Comparison of ENCODE assay signal across 12 mouse cellular contexts in genomic region chr2:180214352-180214978, GRCm38 (mm10). TPM values are rescaled to one million over a fixed set of nuclear protein-coding genes. Genes with fewer than 3 reads are reported as not detected.
A peak's percentile ranks its signal among the peaks of the same experiment; 100 is the strongest.
DNase-seq lines count a peak whose midpoint lies in the region; ATAC-seq and TF ChIP-seq lines count a peak whose summit lies in the region.
"Had no signal": no experiment of that assay in that cellular context is flagged by ENCODE, and none has a peak within 500 bp of the region (broad histone marks: within the 10 kb centered on the region; RNA-seq: fewer than 3 reads in every experiment).

No protein-coding gene starts in this region.

- intact Hi-C loops in heart, adult 2 months (cut with DNase I): no loop called here
- intact Hi-C loops in heart, postnatal 25 days (cut with DNase I): no loop called here

- H3K79me2 ChIP-seq in heart, adult 2 months (replicated peaks; ENCODE audit: control insufficient read depth, insufficient read depth, low read length): peaks cover 2% of the 10 kb centered on the region; the same call in 1 of the 2 replicates

- peaks cover 41% of the 10 kb centered on the region for H3K4me1 ChIP-seq in heart, adult 2 months (ENCODE audit: control insufficient read depth, insufficient read depth, low read length)
- H3K4me1 ChIP-seq in limb, embryonic 10.5 days: peaks cover 46% of the 10 kb centered on the region
- H3K4me1 ChIP-seq in neural tube, embryonic 15.5 days: peaks cover 18% of the 10 kb centered on the region; the same call in 1 of the 2 replicates
- H3K4me1 ChIP-seq: midbrain, embryonic 15.5 days had no signal

- H3K4me3 ChIP-seq in heart, adult 2 months: no peak overlapping the region
- H3K4me3 ChIP-seq in limb, embryonic 10.5 days: no peak overlapping the region
- no peak overlapping the region for H3K4me3 ChIP-seq in neural tube, embryonic 15.5 days (replicated peaks)
- H3K4me3 ChIP-seq: embryonic facial prominence, embryonic 12.5 days; midbrain, embryonic 15.5 days had no signal

- H3K27me3 ChIP-seq in heart, adult 2 months (ENCODE audit: control insufficient read depth, insufficient read depth, low read length): no peaks in the 10 kb centered on the region
- H3K27me3 ChIP-seq in limb, embryonic 10.5 days (ENCODE audit: low read depth, poor library complexity, severe bottlenecking): no peaks in the 10 kb centered on the region
- no peaks in the 10 kb centered on the region for H3K27me3 ChIP-seq in neural tube, embryonic 15.5 days (replicated peaks)
- H3K27me3 ChIP-seq: embryonic facial prominence, embryonic 12.5 days; midbrain, embryonic 15.5 days had no signal

- H3K27ac ChIP-seq in heart, adult 2 months: peak overlapping the region; percentile 72
- H3K27ac ChIP-seq in limb, embryonic 10.5 days: peak overlapping the region; percentile 38
- no peak overlapping the region for H3K27ac ChIP-seq in neural tube, embryonic 15.5 days (replicated peaks)
- H3K27ac ChIP-seq: embryonic facial prominence, embryonic 12.5 days; midbrain, embryonic 15.5 days had no signal

- no peaks in the 10 kb centered on the region for H3K9me3 ChIP-seq in limb, embryonic 10.5 days (replicated peaks)
- no peaks in the 10 kb centered on the region for H3K9me3 ChIP-seq in neural tube, embryonic 15.5 days (replicated peaks)
- H3K9me3 ChIP-seq: embryonic facial prominence, embryonic 12.5 days; midbrain, embryonic 15.5 days had no signal

- no peak for ATAC-seq in neural tube, embryonic 15.5 days (ENCODE audit: low FRiP score)
- ATAC-seq: CD4-positive, CD25-positive, alpha-beta regulatory T cell, adult 4 months; midbrain, embryonic 15.5 days had no signal

- H3K36me3 ChIP-seq in heart, adult 2 months (ENCODE audit: control insufficient read depth, insufficient read depth, low read length): peaks cover 9% of the 10 kb centered on the region; the same call in 1 of the 2 replicates
- no peaks in the 10 kb centered on the region for H3K36me3 ChIP-seq in limb, embryonic 10.5 days
- H3K36me3 ChIP-seq in neural tube, embryonic 15.5 days: no peaks in the 10 kb centered on the region
- H3K36me3 ChIP-seq: embryonic facial prominence, embryonic 12.5 days; midbrain, embryonic 15.5 days had no signal

- H3K4me2 ChIP-seq in neural tube, embryonic 15.5 days: no peak overlapping the region
- H3K4me2 ChIP-seq: embryonic facial prominence, embryonic 12.5 days; midbrain, embryonic 15.5 days had no signal

- no peak for TF ChIP-seq CTCF in heart, adult 2 months (IDR thresholded peaks at IDR 0.05)

- peak overlapping the region; percentile 34 for H3K9ac ChIP-seq in heart, adult 2 months (ENCODE audit: low read depth, low read length)
- no peak overlapping the region for H3K9ac ChIP-seq in neural tube, embryonic 15.5 days (replicated peaks)
- H3K9ac ChIP-seq: embryonic facial prominence, embryonic 12.5 days; midbrain, embryonic 15.5 days had no signal

- WGBS in heart, adult 2 months: 16% methylated on average over 4 of the region's 4 CpGs
- WGBS in limb, embryonic 10.5 days: 92% methylated on average over 4 of the region's 4 CpGs
- WGBS in neural tube, embryonic 15.5 days: 82% methylated on average over 4 of the region's 4 CpGs

- DNase-seq in heart, adult 2 months: peak in 1 of 2 experiments; percentile 52
- DNase-seq in heart, postnatal 25 days (ENCODE audit: low spot score): no peak
- peak; percentile 74 for DNase-seq in MN1 (ENCODE audit: low spot score)
- DNase-seq in heart, postnatal 4 days: peak; percentile 40
- DNase-seq in limb, embryonic 10.5 days (ENCODE audit: low spot score): no peak
- DNase-seq in frontal cortex, postnatal 25 days (ENCODE audit: low spot score in 2 of 2): no peak
- no peak for DNase-seq in embryo, embryonic 10.5 days (ENCODE audit: low spot score)
- DNase-seq: right cerebral cortex, adult 18-20 months had no signal

- TF ChIP-seq POLR2A in heart, adult 2 months (IDR thresholded peaks at IDR 0.05; ENCODE audit: insufficient read depth, low read depth, low read length): no peak

- no peak for TF ChIP-seq EP300 in heart, adult 2 months (IDR thresholded peaks at IDR 0.05; ENCODE audit: insufficient read depth, low read depth, low read length)

RNA-seq across cellular contexts. Expression of gene Lama5, which starts 11.2 kb away (rescaled TPM):
- total RNA-seq in heart, adult 2 months (2021): 100 to 1,000 TPM in 1 of 2 experiments, 10 to 100 TPM in 1; 66.3 to 104 TPM
- polyA plus RNA-seq in heart, adult 2 months (2012; rRNA removed): 83.6 and 109 TPM in 2 replicates
- 10 to 100 TPM; 50.3 to 58.2 TPM for total RNA-seq in heart, postnatal 25 days (2021)
- 10 to 100 TPM; 47.8 to 49.6 TPM for total RNA-seq in heart, postnatal 4 days (2021)
- polyA plus RNA-seq in limb, embryonic 10.5 days (2016; fragmentation: Nextera tagmentation; extraction: Ambion mirVana): 18.1 and 18.2 TPM in 2 replicates
- polyA plus RNA-seq in neural tube, embryonic 15.5 days (2015; fragmentation: Nextera tagmentation; extraction: Ambion mirVana): 1.2 and 4.4 TPM in 2 replicates

RNA-seq across cellular contexts. Expression of gene Rps21, which starts 42.7 kb away (rescaled TPM):
- total RNA-seq in heart, adult 2 months (2021): 100 to 1,000 TPM; 506 to 570 TPM
- polyA plus RNA-seq in heart, adult 2 months (2012; rRNA removed): 991 and 1,183 TPM in 2 replicates
- 100 to 1,000 TPM; 471 to 515 TPM for total RNA-seq in heart, postnatal 25 days (2021)
- 100 to 1,000 TPM; 619 to 692 TPM for total RNA-seq in heart, postnatal 4 days (2021)
- polyA plus RNA-seq in limb, embryonic 10.5 days (2016; fragmentation: Nextera tagmentation; extraction: Ambion mirVana): 530 and 637 TPM in 2 replicates
- 382 and 405 TPM in 2 replicates for polyA plus RNA-seq in neural tube, embryonic 15.5 days (2015; fragmentation: Nextera tagmentation; extraction: Ambion mirVana)

RNA-seq across cellular contexts. Expression of gene Adrm1, which starts 43.2 kb away (rescaled TPM):
- total RNA-seq in heart, adult 2 months (2021): 10 to 100 TPM; 79.2 to 89.0 TPM
- polyA plus RNA-seq in heart, adult 2 months (2012; rRNA removed): 56.6 and 76.0 TPM in 2 replicates
- total RNA-seq in heart, postnatal 25 days (2021): 10 to 100 TPM; 73.1 to 83.5 TPM
- total RNA-seq in heart, postnatal 4 days (2021): 100 to 1,000 TPM; 103 to 104 TPM
- 264 and 295 TPM in 2 replicates for polyA plus RNA-seq in limb, embryonic 10.5 days (2016; fragmentation: Nextera tagmentation; extraction: Ambion mirVana)
- 196 and 203 TPM in 2 replicates for polyA plus RNA-seq in neural tube, embryonic 15.5 days (2015; fragmentation: Nextera tagmentation; extraction: Ambion mirVana)

RNA-seq across cellular contexts. Expression of gene Cables2, which starts 58.8 kb away (rescaled TPM):
- 10 to 100 TPM; 11.2 to 14.3 TPM for total RNA-seq in heart, adult 2 months (2021)
- 17.6 and 26.7 TPM in 2 replicates for polyA plus RNA-seq in heart, adult 2 months (2012; rRNA removed)
- 10 to 100 TPM; 13.0 to 13.8 TPM for total RNA-seq in heart, postnatal 25 days (2021)
- total RNA-seq in heart, postnatal 4 days (2021): 10 to 100 TPM; 15.2 to 15.4 TPM
- 14.6 and 16.4 TPM in 2 replicates for polyA plus RNA-seq in limb, embryonic 10.5 days (2016; fragmentation: Nextera tagmentation; extraction: Ambion mirVana)
- polyA plus RNA-seq in neural tube, embryonic 15.5 days (2015; fragmentation: Nextera tagmentation; extraction: Ambion mirVana): 21.2 and 25.6 TPM in 2 replicates

Comparison
In these comparisons a context has a peak if more than half of its experiments do, and no peak if none do; other contexts are left out.
1. DNase-seq: peak in MN1 (single experiment) and heart, postnatal 4 days (single experiment); none in heart, postnatal 25 days (single experiment), limb, embryonic 10.5 days (single experiment), frontal cortex, postnatal 25 days (0 of 2) and embryo, embryonic 10.5 days (single experiment).